Mouse (Mus musculus): Measurements from ENCODE around the gene Crb3.

The Crb3 gene

GRCm38 (mm10) chr17:57062011-57062521 lies 3.2 kb downstream of the Crb3 start:
- DNase-seq (ENCODE audit: low read depth, low spot score): no peak

GRCm38 (mm10) chr17:57062548-57062947 lies 3.6 kb downstream of the Crb3 start:
- no peak for DNase-seq (ENCODE audit: low read depth, low spot score)

GRCm38 (mm10) chr17:57063031-57063430 lies 4.1 kb downstream of the Crb3 start:
- DNase-seq (ENCODE audit: low read depth, low spot score): no peak

GRCm38 (mm10) chr17:57066908-57067307 lies 8.0 kb downstream of the Crb3 start:
- DNase-seq (ENCODE audit: low read depth, low spot score): no peak

DNA sequence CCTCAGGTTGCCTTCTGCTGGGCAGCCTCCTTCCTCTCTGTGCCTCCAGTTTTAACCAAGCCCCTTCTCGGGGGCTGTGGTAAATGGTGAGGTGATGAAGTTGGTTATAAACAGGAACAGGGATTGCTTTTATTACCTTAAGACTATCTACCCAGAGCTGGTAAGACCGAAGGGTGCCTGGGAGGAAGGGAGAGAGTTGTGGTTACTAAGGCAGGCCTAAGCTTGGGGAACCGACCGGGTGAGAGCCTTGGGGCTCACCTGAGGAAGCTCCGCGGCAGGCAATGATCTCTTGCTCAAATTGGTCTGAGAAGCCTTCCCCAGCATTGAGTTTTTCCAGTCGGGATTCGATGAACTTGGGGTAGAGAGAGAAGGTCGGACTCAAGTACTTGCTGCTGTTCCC lies 11.4 kb downstream of the Crb3 start:
- no peak for DNase-seq (ENCODE audit: low read depth, low spot score)

- no peak for DNase-seq (ENCODE audit: low read depth, low spot score)
Observed at GRCm38 (mm10) chr17:57070699-57071098, 11.8 kb downstream of the Crb3 start.

DNA sequence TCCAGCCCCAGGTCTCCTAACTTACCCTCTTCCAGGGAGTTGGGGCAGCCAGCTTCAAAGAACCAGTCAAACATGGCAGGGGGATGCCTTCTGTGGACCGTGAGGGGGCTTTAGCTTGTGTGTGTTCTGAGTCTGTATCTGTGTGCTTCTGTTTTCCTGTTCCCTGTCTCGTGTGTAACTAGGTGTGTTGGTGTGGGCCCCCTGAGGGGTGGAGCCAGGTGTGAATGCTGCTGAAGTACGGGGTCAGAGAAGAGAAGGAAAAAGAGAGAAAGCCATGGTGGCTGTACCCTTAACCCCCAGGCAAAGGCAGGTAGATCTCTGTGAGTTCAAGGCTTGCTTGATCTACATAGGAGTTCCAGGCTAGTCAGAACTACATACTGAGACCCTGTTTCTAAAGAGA lies 18.0 kb downstream of the Crb3 start:
- DNase-seq (ENCODE audit: low read depth, low spot score): no peak

GRCm38 (mm10) chr17:57078336-57078735 lies 19.4 kb downstream of the Crb3 start, which contains the start of gene Dennd1c:
Gene Dennd1c (minus strand): TSS chr17:57078514.
- DNase-seq (ENCODE audit: low read depth, low spot score): no peak

DNA sequence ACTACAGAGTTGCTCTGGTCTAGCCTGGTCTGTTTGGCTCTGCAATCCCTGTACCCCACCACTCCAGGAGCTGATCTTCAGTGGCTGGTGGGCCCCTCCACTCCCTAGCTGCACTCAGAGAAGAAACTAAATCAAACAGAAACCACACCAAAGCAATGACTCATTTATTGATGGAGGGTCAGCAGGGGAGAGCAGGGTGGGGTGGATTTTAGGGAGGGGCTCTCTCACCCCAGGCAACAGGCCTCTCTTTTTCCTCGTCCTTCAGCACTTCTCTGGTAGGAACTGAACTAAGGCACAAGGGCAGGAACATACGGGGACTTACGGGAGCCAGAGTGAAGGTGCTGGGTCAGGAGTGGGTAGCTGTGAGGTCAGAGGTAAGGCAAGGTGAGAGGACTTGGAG lies 21.0 kb downstream of the Crb3 start:
- no peak for DNase-seq (ENCODE audit: low read depth, low spot score)

DNA sequence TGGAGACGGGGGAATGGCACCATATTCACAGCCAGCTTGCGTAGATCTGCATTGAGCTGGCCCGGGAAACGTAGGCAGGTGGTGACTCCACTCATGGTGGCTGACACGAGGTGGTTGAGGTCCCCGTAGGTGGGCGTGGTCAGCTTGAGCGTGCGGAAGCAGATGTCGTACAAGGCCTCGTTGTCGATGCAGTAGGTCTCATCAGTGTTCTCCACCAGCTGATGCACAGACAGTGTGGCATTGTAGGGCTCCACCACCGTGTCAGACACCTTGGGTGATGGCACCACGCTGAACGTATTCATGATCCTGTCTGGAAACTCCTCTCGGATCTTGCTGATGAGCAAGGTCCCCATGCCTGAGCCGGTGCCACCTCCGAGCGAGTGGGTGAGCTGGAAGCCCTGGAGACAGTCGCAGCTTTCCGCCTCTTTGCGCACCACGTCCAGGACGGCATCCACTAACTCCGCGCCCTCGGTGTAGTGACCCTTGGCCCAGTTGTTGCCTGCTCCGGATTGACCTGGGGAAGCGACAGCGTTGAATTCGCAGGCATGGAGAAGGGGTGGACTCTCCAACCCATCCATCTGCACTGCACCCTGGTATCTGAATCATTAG lies 22.4 kb downstream of the Crb3 start:
- no peak for DNase-seq (ENCODE audit: low read depth, low spot score)

- DNase-seq (ENCODE audit: low read depth, low spot score): no peak
Observed at GRCm38 (mm10) chr17:57082481-57082880, 23.6 kb downstream of the Crb3 start.

DNA sequence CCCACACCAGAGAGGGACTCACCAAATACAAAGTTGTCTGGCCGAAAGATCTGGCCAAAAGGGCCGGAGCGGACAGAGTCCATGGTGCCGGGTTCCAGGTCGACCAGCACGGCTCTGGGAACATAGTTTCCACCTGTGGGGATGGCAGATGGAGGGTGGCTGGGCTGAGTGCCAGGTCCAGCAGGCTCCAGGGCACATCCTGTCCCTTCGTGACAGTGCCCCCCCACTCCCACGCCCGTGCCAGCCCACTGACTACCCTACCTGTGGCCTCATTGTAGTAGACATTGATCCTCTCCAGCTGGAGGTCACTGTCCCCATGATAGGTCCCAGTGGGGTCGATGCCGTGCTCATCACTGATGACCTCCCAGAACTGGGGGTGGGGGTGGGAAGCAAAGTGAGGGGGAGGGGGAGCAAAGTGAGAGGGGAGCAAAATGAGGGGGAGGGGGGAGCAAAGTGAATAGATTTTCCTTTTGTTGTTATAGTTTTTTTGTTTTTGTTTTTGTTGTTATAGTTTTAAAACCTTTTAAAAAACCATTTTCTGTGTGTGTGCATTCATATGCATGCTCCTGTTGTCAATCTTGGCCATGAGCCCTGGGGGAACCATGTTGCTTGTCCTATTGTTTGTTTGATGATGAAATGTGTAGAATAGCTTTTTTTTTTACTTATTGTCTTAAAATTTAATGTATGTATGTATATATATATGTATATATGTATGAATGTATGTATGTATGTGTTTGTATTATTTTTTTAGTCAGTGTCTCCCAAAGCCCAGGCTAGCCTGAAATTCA lies 27.3 kb downstream of the Crb3 start:
- no peak for DNase-seq (ENCODE audit: low read depth, low spot score)

GRCm38 (mm10) chr17:57087049-57087832 lies 28.3 kb downstream of the Crb3 start, which contains the start of gene Tubb4a:
Gene Tubb4a (minus strand): TSS chr17:57087782.
- no peak for DNase-seq (ENCODE audit: low read depth, low spot score)

DNA sequence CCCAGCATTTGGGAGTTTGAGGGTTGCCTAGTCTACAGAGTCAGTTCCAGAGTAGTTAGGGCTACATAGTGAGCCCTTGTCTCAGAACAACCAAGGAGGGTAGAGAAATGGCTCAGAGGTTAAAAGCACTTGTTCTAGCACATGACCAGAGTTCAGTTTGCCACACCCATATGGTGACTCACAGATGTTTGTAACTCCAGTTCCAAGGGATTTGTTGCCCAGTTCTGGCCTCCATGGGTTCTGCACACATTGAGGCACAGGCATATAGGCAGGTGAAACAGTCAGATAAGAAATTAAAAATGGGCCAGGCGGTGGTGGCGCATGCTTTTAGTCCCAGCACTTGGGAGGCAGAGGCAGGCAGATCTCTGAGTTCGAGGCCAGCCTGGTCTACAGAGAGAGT lies 35.3 kb downstream of the Crb3 start:
- peak; percentile 64 for DNase-seq (ENCODE audit: low read depth, low spot score)

- DNase-seq (ENCODE audit: low read depth, low spot score): peak; percentile 39
Observed at GRCm38 (mm10) chr17:57095855-57096622, 37.1 kb downstream of the Crb3 start.

DNA sequence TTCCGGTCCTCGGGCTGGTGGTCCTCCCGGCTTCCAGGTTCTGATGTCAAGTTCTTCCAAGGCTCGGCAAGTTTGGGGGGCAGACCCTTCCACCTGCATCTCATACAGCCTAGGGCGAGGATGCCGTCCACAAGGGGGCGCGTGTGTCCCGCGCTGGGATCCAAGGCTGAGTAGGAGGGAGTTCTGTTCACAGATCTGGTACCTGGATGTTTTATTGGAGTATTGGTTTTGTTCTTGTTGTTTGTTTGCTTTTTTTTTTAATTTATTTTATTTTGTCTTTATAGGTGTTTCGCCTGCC lies 37.7 kb downstream of the Crb3 start:
- peak; percentile 74 for DNase-seq (ENCODE audit: low read depth, low spot score)

DNA sequence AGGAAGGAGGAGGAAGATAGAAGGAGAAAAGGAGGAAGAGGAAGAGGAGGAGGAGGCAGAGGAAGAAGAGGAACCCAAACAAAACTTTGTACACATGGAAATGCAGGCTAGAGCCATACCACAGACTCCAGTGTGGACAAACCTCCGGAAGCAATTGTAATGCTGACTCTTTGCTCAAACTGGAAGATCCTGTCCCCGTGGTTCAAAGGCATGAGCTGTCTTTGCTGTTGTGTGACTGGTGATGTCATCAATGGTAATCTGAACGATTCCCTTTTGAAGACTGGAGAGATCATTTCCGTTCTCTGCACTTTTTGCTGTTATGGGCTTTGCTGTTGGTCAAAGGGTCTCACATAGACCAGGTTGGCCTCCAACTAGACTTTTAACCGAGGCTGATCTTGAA lies 39.4 kb downstream of the Crb3 start:
- DNase-seq (ENCODE audit: low read depth, low spot score): no peak

DNA sequence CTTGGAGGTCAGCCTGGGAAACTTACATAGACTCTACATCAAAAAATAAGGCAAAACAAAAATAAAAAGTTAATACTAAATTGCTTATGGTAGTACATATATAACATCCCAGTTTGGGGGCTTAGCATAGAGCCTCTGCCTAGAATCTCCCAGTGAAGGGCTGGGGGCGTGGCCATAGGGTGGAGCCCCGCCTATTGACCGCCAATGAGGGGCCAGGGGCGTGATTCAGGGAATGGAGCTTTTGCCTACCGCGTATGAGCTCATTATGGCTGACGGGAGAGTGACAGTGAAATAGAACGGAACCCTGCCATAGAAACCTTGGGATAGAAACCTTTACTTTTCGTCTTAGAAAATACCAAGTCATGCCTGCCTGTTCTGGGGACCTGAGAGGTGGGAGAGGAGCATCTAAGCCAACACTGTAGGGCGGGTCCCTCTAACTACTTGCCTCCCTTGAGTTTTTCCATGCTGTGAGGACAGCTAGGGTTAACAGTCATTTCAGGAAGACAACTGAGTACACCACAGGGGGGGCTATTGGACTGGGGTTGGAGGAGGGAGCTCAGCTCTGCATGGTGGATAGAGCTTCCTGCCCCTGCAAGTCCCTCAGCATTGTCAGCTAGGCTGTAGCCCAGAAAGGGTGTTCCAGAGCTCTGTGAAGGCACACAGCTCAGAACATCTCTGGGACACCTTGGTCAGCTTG lies 40.9 kb downstream of the Crb3 start:
- no peak for DNase-seq (ENCODE audit: low read depth, low spot score)

DNA sequence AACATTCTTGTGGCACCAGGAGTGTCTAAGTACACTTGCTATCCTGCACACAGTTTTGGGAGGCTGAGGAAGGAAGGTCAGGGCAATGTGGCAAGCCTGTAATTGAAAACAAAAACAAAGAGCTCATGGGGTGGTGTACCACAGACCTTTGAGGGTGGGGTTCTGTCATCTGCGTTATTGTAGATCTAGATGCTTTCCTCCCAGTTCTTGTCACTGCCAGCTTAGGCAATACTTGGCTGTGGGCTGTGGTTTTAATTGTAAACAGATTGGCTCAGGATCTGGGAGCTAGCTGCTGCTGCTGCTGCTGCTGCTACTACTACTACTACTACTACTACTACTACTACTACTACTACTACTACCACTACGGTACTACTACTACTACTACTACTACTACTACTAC lies 43.4 kb downstream of the Crb3 start:
- peak; percentile 76 for DNase-seq (ENCODE audit: low read depth, low spot score)

GRCm38 (mm10) chr17:57104496-57104895 lies 45.6 kb downstream of the Crb3 start:
- peak; percentile 39 for DNase-seq (ENCODE audit: low read depth, low spot score)

Measured in 3T3-L1 (cell line).